Mouse (Mus musculus): ENCODE data around the gene Ifi214. TPM values are rescaled to one million over a fixed set of nuclear protein-coding genes. Genes with fewer than 3 reads are reported as not detected.
"Not testable (repeated sequence)": the region's sequence is repeated elsewhere in the genome, so short reads cannot be mapped to it uniquely, and the experiment has no call there.

Ifi214 gene
- not detected in 2 replicates for polyA plus RNA-seq (2012; rRNA removed)

DNA sequence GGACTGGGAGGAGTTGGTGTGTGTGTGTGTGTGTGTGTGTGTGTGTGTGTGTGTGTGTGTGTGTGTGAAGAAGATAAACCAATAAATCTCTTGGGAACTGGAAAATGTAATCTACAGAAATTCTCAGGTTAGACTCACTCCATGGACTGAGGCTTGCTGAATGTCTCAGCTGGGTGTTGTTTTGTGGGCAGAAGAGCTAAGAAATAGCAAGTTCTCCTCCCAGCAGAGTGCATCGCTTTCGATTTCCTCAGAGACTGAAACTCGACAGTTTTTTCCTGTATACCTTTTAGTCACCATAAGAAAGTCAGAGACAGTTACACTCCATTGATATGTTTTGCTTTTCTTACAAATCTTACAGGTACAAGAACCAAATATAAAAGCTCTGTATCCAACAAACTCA, at the start of gene Ifi214:
Gene Ifi214, minus strand, starts transcription at position 167 of the 400 bp plus-strand sequence.
- not testable (repeated sequence) for H3K4me3 ChIP-seq (ENCODE audit: insufficient read depth, low read length); H3K4me1 ChIP-seq (ENCODE audit: control insufficient read depth, insufficient read depth, low read length)

DNA sequence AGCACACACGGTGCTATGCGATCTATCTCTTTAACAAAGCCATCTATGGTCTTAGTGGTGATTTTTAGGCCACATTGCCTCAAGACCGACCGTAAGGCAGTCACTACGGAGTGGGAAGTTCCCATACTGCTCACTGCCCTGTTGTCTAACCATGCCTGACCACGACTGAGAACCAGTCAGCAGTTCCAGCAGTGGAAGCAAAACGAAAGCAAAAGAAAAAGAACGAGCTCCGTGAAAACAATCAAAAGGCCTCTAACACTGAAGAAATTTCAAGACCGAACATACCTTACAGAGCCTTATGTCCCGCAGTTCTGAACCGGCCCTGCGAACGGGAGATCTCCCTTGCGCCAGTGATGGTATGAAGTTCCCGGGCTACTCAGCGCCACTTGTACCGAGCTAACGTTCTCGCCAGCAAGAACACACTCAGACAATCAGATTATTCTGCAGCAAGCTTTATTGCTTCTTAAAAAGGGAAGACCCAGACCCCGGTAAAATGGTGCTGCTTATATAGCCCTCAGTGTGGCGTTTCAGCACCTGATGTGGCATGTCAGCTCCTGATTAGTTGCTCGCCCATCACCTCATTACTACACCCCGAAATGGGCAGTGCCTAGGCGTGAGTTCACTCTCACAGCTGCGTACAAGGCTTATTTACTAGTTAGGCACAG, 44.3 kb upstream of the Ifi214 start:
- no peak overlapping the region for H3K27ac ChIP-seq (ENCODE audit: insufficient read depth, low read length)
- TF ChIP-seq POLR2A (IDR thresholded peaks at IDR 0.05; ENCODE audit: extremely low read depth, insufficient read depth, low read length) (no peak), CTCF (IDR thresholded peaks at IDR 0.05; ENCODE audit: extremely low read depth, insufficient read depth, low read length) (no peak)
- no peaks in the 10 kb centered on the region for H3K4me1 ChIP-seq (ENCODE audit: control insufficient read depth, insufficient read depth, low read length)
- no peak overlapping the region for H3K4me3 ChIP-seq (ENCODE audit: insufficient read depth, low read length)

More for the DNA sequence above, at the start of gene Ifi214:
- H3K27ac ChIP-seq (ENCODE audit: insufficient read depth, low read length), result not testable (repeated sequence)

DNA sequence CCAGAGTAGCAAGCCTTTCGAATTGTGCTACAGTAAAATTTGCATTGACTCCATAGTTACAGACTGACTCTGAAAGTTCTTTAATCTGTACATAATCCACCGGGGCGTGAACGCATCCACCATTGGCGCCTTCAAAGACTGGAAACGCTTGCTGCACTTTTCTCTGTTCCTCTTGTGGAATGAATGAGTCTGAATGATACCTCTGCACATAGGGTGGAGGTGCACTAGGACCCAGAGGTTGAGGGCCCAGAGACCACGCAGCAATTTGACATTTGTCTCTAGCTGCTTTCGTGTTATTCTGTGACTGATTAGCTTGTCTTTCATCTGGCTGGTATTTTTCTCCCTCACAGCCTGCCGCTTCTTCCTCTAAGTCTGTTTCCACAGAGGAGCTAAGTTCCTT, 43.3 kb upstream of the Ifi214 start:
- TF ChIP-seq CTCF (IDR thresholded peaks at IDR 0.05; ENCODE audit: extremely low read depth, insufficient read depth, low read length) (no peak), POLR2A (IDR thresholded peaks at IDR 0.05; ENCODE audit: extremely low read depth, insufficient read depth, low read length) (no peak)
- H3K4me1 ChIP-seq (ENCODE audit: control insufficient read depth, insufficient read depth, low read length), result no peaks in the 10 kb centered on the region
- H3K27ac ChIP-seq (ENCODE audit: insufficient read depth, low read length), result no peak overlapping the region
- no peak overlapping the region for H3K4me3 ChIP-seq (ENCODE audit: insufficient read depth, low read length)

DNA sequence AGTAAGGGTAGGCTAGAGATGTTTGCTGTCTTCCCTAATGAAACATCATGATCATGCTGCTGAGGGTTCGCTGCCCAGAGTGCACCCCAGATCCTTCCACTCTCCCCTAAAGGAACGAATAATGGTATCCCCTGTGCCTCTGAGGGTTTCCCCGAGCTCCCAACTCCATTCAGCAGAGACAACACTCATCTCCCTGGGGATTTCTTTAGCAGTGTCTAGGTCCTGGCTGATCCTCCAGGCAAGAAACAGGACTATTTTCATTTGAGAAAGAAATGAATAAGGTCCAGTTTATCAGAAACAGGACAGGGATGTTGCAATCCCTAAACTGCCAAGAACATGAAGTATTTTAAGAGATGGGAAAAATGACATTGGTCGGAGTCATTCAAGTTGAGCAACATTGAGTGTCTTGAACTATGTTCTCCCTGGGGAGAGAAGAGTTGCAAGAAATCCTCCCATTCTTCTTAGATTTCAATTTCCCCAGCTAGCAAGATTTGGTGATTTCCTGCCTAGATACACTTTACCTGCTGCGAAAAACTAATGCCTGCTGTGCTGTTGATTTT, 14.8 kb upstream of the Ifi214 start:
- H3K4me3 ChIP-seq (ENCODE audit: insufficient read depth, low read length); H3K27ac ChIP-seq (ENCODE audit: insufficient read depth, low read length): not testable (repeated sequence)

DNA sequence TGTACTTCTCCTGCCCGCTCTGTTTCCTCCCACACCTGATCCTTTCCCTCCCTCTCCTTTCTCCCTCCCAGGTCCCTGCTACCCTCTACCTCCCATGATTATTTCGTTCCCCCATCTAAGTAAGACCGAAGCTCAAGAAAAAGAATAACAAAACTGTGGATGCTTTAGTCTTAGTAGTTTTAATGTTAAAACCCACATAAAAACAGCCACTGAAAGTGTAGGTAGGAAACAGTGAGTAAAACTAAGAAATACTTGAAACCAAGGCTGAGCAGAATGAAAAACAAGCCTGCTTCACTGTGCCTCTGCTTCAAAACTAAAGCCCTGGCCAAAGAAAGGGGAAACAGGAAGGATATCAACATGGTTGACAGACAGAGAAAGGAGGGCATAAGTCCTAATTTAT, 13.0 kb upstream of the Ifi214 start:
- not testable (repeated sequence) for H3K27ac ChIP-seq (ENCODE audit: insufficient read depth, low read length); H3K4me1 ChIP-seq (ENCODE audit: control insufficient read depth, insufficient read depth, low read length); H3K4me3 ChIP-seq (ENCODE audit: insufficient read depth, low read length)

More for the DNA sequence above, 14.8 kb upstream of the Ifi214 start:
- H3K4me1 ChIP-seq (ENCODE audit: control insufficient read depth, insufficient read depth, low read length), result not testable (repeated sequence)

DNA sequence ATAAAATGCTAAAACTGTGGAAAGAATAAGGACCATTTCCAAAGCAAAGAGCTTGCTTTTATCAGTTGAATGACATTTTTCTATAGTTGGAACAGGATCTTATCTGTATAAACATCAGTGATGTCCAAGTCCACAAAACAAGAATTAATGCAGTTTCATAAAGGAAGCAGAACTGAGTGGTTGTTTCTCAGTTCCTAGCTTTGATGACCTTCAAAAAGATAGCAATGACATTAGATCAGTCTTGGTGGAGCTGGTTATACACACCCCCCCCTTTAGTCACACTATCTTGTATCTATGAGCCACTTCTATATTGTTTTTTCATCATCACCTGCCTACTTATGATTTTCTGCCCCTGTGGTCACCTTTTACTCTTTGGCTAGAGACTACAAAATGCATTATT, 14.3 kb downstream of the Ifi214 start:
- Histone ChIP-seq H3K27ac (ENCODE audit: insufficient read depth, low read length) (no peak overlapping the region), H3K4me1 (ENCODE audit: control insufficient read depth, insufficient read depth, low read length) (no peaks in the 10 kb centered on the region), H3K4me3 (ENCODE audit: insufficient read depth, low read length) (no peak overlapping the region)
- TF ChIP-seq POLR2A (IDR thresholded peaks at IDR 0.05; ENCODE audit: extremely low read depth, insufficient read depth, low read length), result no peak
- TF ChIP-seq CTCF (IDR thresholded peaks at IDR 0.05; ENCODE audit: extremely low read depth, insufficient read depth, low read length), result no peak

DNA sequence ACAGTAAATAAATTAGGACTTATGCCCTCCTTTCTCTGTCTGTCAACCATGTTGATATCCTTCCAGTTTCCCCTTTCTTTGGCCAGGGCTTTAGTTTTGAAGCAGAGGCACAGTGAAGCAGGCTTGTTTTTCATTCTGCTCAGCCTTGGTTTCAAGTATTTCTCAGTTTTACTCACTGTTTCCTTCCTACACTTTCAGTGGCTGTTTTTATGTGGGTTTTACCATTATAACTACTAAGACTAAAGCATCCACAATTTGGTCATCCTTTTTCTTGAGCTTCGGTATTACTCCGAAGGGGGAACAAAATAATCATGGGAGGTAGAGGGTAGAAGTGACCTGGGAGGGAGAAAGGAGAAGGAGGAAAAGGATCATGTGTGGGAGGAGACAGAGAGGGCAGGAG, 25.2 kb downstream of the Ifi214 start:
- H3K27ac ChIP-seq (ENCODE audit: insufficient read depth, low read length); H3K4me1 ChIP-seq (ENCODE audit: control insufficient read depth, insufficient read depth, low read length); H3K4me3 ChIP-seq (ENCODE audit: insufficient read depth, low read length): not testable (repeated sequence)

DNA sequence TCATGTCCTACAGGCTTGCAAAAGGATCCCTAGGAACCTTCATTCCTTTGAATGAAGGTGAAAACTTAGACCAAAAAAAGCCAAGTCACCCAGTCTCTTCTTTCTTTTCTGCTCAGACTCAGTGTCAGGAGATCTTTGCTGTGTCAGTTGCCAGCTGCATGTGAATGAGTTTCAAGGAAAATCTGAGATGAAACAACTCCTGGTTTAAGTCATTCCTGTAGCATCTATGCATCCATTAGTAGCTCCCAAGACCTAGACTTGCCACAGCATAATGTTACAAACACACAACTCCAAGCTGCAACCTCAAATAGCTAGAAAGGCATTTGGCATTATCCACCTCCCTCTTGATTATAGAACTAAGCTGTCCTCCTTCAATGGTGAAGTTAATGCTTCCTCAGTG, 44.3 kb downstream of the Ifi214 start:
- H3K4me1 ChIP-seq (ENCODE audit: control insufficient read depth, insufficient read depth, low read length); H3K27ac ChIP-seq (ENCODE audit: insufficient read depth, low read length); H3K4me3 ChIP-seq (ENCODE audit: insufficient read depth, low read length): not testable (repeated sequence)

DNA sequence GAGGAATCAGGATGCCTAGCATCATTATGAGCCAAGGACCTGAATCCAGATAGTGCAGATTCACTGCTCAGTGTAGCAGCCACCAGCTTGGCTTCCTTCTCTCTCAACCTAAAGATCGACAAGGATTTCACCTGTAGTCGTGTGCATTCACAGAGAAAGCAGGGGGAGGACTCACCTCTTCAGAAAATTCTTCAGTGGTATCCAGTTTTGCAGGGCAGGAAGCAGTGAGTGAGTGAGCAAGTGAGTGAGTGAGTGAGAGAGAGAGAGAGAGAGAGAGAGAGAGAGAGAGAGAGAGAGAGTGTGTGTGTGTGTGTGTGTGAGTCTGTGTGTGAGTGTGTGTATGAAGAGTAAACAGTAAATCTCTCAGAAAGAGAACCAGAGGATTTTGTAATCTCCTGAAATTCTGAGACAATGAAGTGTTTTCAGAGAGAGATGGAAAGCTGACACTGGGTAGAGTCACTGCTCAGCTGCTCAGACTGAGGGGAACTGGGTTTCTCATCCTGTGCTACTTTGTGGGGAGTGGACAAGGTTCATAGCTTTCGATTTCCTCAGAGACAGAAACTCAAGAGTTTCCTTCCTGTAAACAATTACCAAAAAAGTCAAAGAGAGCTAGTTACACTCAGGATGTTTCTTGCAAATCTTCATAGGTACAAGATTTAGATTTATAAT, 44.8 kb downstream of the Ifi214 start, which contains the start of gene Ifi206:
Gene Ifi206, minus strand, starts transcription at position 230 of the 669 bp plus-strand sequence.
- not testable (repeated sequence) for H3K27ac ChIP-seq (ENCODE audit: insufficient read depth, low read length); H3K4me3 ChIP-seq (ENCODE audit: insufficient read depth, low read length); H3K4me1 ChIP-seq (ENCODE audit: control insufficient read depth, insufficient read depth, low read length)

DNA sequence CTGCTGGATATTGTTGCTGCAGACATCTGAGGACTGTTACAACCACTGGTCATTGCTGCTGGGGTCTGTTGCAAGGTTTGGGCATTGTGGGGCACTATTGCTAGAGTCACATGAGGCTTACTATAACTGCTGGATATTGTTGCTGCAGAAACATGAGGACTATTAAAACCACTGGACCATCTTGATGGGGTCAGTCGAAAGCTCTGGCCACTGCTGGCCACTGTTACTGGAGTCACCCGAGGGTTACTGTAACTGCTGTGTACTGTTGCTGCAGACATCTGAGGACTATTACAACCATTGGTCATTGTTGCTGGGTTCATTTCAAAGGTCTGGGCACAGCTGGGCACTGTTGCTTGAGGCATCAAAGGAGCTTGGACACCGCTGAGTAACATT, 54.6 kb downstream of the Ifi214 start:
- H3K4me1 ChIP-seq (ENCODE audit: control insufficient read depth, insufficient read depth, low read length); H3K4me3 ChIP-seq (ENCODE audit: insufficient read depth, low read length); H3K27ac ChIP-seq (ENCODE audit: insufficient read depth, low read length): not testable (repeated sequence)

DNA sequence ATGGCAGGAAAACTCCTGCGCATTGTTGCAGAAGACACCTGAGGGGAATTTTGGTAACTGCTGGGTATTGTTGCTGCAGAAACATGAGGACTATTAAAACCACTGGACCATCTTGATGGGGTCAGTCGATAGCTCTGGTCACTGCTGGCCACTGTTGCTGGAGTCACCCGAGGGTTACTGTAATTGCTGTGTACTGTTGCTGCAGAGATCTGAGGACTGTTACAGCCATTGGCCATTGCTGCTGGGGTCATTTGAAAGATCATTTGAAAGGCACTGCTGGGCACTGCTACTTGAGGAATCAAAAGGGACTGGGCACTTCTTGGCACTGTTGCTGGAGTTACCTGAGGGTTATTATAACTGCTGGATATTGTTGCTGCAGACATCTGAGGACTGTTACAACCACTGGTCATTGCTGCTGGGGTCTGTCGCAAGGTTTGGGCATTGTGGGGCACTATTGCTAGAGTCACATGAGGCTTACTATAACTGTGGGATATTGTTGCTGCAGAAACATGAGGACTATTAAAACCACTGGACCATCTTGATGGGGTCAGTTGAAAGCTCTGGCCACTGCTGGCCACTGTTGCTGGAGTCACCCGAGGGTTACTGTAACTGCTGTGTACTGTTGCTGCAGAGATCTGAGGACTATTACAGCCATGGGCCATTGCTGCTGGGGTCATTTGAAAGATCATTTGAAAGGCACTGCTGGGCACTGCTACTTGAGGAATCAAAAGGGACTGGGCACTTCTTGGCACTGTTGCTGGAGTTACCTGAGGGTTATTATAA, 55.2 kb downstream of the Ifi214 start:
- not testable (repeated sequence) for H3K4me1 ChIP-seq (ENCODE audit: control insufficient read depth, insufficient read depth, low read length); H3K27ac ChIP-seq (ENCODE audit: insufficient read depth, low read length); H3K4me3 ChIP-seq (ENCODE audit: insufficient read depth, low read length)

Other genes starting within 250 kb of the Ifi214 start
- 105 and 115 TPM in 2 replicates for gene Ackr1, start 202.2 kb downstream of the Ifi214 start, polyA plus RNA-seq (2012; rRNA removed)
- gene Aim2, start 185.1 kb downstream of the Ifi214 start, polyA plus RNA-seq (2012; rRNA removed), result 3.4 and 3.6 TPM in 2 replicates
- gene Cadm3, start 168.3 kb downstream of the Ifi214 start, polyA plus RNA-seq (2012; rRNA removed), result 404 and 407 TPM in 2 replicates
- gene Ifi206, start 44.9 kb downstream of the Ifi214 start, polyA plus RNA-seq (2012; rRNA removed), result 0.06 and 0.08 TPM in 2 replicates
- 0.13 and 0.28 TPM in 2 replicates for gene Ifi213, start 63.3 kb upstream of the Ifi214 start, polyA plus RNA-seq (2012; rRNA removed)
- gene Ifi209, start 95.0 kb upstream of the Ifi214 start, polyA plus RNA-seq (2012; rRNA removed), result 0.21 TPM in 2 replicates
- not detected in 2 replicates for gene Ifi208, start 137.7 kb upstream of the Ifi214 start, polyA plus RNA-seq (2012; rRNA removed)
- 0.17 and 0.31 TPM in 2 replicates for gene Ifi207, start 205.8 kb upstream of the Ifi214 start, polyA plus RNA-seq (2012; rRNA removed)
- gene Ifi204, start 231.0 kb upstream of the Ifi214 start, polyA plus RNA-seq (2012; rRNA removed), result 0.31 and 0.47 TPM in 2 replicates